Mouse (Mus musculus): ENCODE results near the gene Creb5.

DNA sequence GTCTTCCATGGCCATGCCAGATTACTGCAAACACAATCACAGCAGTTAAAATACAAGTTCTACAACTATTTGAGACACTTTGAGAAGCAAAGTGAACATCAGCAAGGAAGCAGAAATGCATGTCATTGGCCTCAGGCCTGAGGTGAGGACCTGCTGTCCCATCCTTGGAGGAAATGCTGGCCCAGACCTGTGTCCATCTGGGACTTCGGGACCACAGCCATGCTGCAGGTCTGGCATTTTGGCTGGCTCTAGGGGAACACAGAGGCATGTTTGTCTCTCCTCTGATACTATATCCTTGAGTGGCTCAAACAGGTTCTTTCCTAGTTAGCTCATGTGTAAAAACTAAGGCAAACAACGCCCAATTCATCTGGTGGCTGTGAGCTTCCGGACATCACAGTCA lies 27.2 kb upstream of the Creb5 start:
- TF ChIP-seq CTCF (IDR thresholded peaks at IDR 0.05; ENCODE audit: low read depth) (no peak), EP300 (IDR thresholded peaks at IDR 0.05; ENCODE audit: low read depth) (no peak)
